Mouse (Mus musculus) retina, postnatal 1 day (tissue): ENCODE data around the gene Skap2.

ENCODE experiments used
- DNase-seq: peaks from one replicate; pipeline ENCODE4 v3.0.0-alpha.2; 2012

Skap2 gene

GRCm38 (mm10) chr6:51838177-51838576, 174.2 kb downstream of the Skap2 start:
- DNase-seq = no peak

- DNase-seq = no peak
Measured at GRCm38 (mm10) chr6:51833362-51833761, 179.0 kb downstream of the Skap2 start.

- DNase-seq = no peak
Measured at GRCm38 (mm10) chr6:51825621-51826021, 186.7 kb downstream of the Skap2 start.

GRCm38 (mm10) chr6:51824136-51824830, 188.1 kb downstream of the Skap2 start:
- no peak for DNase-seq

GRCm38 (mm10) chr6:51822049-51822448, 190.3 kb downstream of the Skap2 start:
- no peak for DNase-seq

GRCm38 (mm10) chr6:51820853-51821252, 191.5 kb downstream of the Skap2 start:
- no peak for DNase-seq

- no peak for DNase-seq
Measured at GRCm38 (mm10) chr6:51816892-51817621, 195.3 kb downstream of the Skap2 start.

GRCm38 (mm10) chr6:51810906-51811305, 201.4 kb downstream of the Skap2 start:
- DNase-seq = no peak

GRCm38 (mm10) chr6:51809164-51809824, 203.1 kb downstream of the Skap2 start:
- DNase-seq = no peak

- no peak for DNase-seq
Measured at GRCm38 (mm10) chr6:51808011-51808410, 204.3 kb downstream of the Skap2 start.
